Mouse (Mus musculus): ENCODE measurements around the gene Wdr6. TPM values are rescaled to one million over a fixed set of nuclear protein-coding genes. Genes with fewer than 3 reads are reported as not detected.
"Not testable (repeated sequence)": the region's sequence is repeated elsewhere in the genome, so short reads cannot be mapped to it uniquely, and the experiment has no call there.

The Wdr6 gene
- 420 and 427 TPM in 2 replicates for polyA plus RNA-seq (2015; fragmentation: Nextera tagmentation; extraction: Ambion mirVana)

GRCm38 (mm10) chr9:108578545-108579343, at the start of gene Wdr6:
Gene Wdr6 (minus strand): TSS chr9:108578739.
- peak within 1 kb of the TSS; percentile 97 for H3K27ac ChIP-seq (ENCODE audit: low read length)

GRCm38 (mm10) chr9:108628141-108628540, 49.6 kb upstream of the Wdr6 start:
- 85% methylated on average over 4 of the region's 4 CpGs for WGBS

More at GRCm38 (mm10) chr9:108578545-108579343, at the start of gene Wdr6:
- Histone ChIP-seq H3K36me3 (ENCODE audit: control insufficient read depth, insufficient read depth, low read length) (peaks cover 10% of the 10 kb centered on the region), H3K4me1 (ENCODE audit: control insufficient read depth, insufficient read depth, low read length) (peaks cover 47% of the 10 kb centered on the region), H3K9me3 (replicated peaks; ENCODE audit: control insufficient read depth, low read length, poor library complexity, severe bottlenecking) (no peaks in the 10 kb centered on the region), H3K4me2 (ENCODE audit: low read length) (peak within 1 kb of the TSS; percentile 87), H3K4me3 (ENCODE audit: low read depth, low read length) (peak within 1 kb of the TSS; percentile 84), H3K27me3 (ENCODE audit: control insufficient read depth, insufficient read depth, low read depth, low read length) (no peaks in the 10 kb centered on the region), H3K9ac (ENCODE audit: low read depth, low read length) (peak within 1 kb of the TSS; percentile 98)
- 3% methylated on average over 51 of the region's 51 CpGs for WGBS
- peak; percentile 97 for ATAC-seq

GRCm38 (mm10) chr9:108626498-108626897, 48.0 kb upstream of the Wdr6 start:
- no peak for ATAC-seq
- no peak overlapping the region for H3K9ac ChIP-seq (ENCODE audit: low read depth, low read length)
- no peak overlapping the region for H3K4me2 ChIP-seq (ENCODE audit: low read length)

More at GRCm38 (mm10) chr9:108628141-108628540, 49.6 kb upstream of the Wdr6 start:
- Histone ChIP-seq H3K27ac (ENCODE audit: low read length) (no peak overlapping the region), H3K36me3 (ENCODE audit: control insufficient read depth, insufficient read depth, low read length) (no peaks in the 10 kb centered on the region; the same call in 1 of the 2 replicates), H3K9me3 (replicated peaks; ENCODE audit: control insufficient read depth, low read length, poor library complexity, severe bottlenecking) (no peaks in the 10 kb centered on the region), H3K9ac (ENCODE audit: low read depth, low read length) (no peak overlapping the region), H3K4me3 (ENCODE audit: low read depth, low read length) (no peak overlapping the region), H3K4me2 (ENCODE audit: low read length) (no peak overlapping the region), H3K4me1 (ENCODE audit: control insufficient read depth, insufficient read depth, low read length) (no peaks in the 10 kb centered on the region), H3K27me3 (ENCODE audit: control insufficient read depth, insufficient read depth, low read depth, low read length) (no peaks in the 10 kb centered on the region)
- ATAC-seq: no peak

GRCm38 (mm10) chr9:108617301-108617700, 38.8 kb upstream of the Wdr6 start:
- WGBS: 91% methylated on average over 1 of the region's 1 CpGs
- peaks cover 19% of the 10 kb centered on the region for H3K36me3 ChIP-seq (ENCODE audit: control insufficient read depth, insufficient read depth, low read length)

More at GRCm38 (mm10) chr9:108626498-108626897, 48.0 kb upstream of the Wdr6 start:
- no peak overlapping the region for H3K27ac ChIP-seq (ENCODE audit: low read length)
- H3K9me3 ChIP-seq (replicated peaks; ENCODE audit: control insufficient read depth, low read length, poor library complexity, severe bottlenecking): no peaks in the 10 kb centered on the region
- WGBS: 85% methylated on average over 2 of the region's 2 CpGs
- H3K36me3 ChIP-seq (ENCODE audit: control insufficient read depth, insufficient read depth, low read length): no peaks in the 10 kb centered on the region; the same call in 1 of the 2 replicates
- H3K4me1 ChIP-seq (ENCODE audit: control insufficient read depth, insufficient read depth, low read length): no peaks in the 10 kb centered on the region
- H3K27me3 ChIP-seq (ENCODE audit: control insufficient read depth, insufficient read depth, low read depth, low read length): no peaks in the 10 kb centered on the region
- H3K4me3 ChIP-seq (ENCODE audit: low read depth, low read length): no peak overlapping the region

GRCm38 (mm10) chr9:108611488-108611887, 32.9 kb upstream of the Wdr6 start:
- Histone ChIP-seq H3K4me3 (ENCODE audit: low read depth, low read length) (no peak overlapping the region), H3K9me3 (replicated peaks; ENCODE audit: control insufficient read depth, low read length, poor library complexity, severe bottlenecking) (no peaks in the 10 kb centered on the region), H3K36me3 (ENCODE audit: control insufficient read depth, insufficient read depth, low read length) (peaks cover 51% of the 10 kb centered on the region), H3K27me3 (ENCODE audit: control insufficient read depth, insufficient read depth, low read depth, low read length) (no peaks in the 10 kb centered on the region), H3K4me1 (ENCODE audit: control insufficient read depth, insufficient read depth, low read length) (no peaks in the 10 kb centered on the region), H3K4me2 (ENCODE audit: low read length) (no peak overlapping the region), H3K9ac (ENCODE audit: low read depth, low read length) (no peak overlapping the region), H3K27ac (ENCODE audit: low read length) (no peak overlapping the region)
- WGBS: 94% methylated on average over 10 of the region's 10 CpGs
- ATAC-seq: no peak

More at GRCm38 (mm10) chr9:108617301-108617700, 38.8 kb upstream of the Wdr6 start:
- Histone ChIP-seq H3K4me2 (ENCODE audit: low read length) (no peak overlapping the region), H3K9me3 (replicated peaks; ENCODE audit: control insufficient read depth, low read length, poor library complexity, severe bottlenecking) (no peaks in the 10 kb centered on the region), H3K4me1 (ENCODE audit: control insufficient read depth, insufficient read depth, low read length) (no peaks in the 10 kb centered on the region), H3K4me3 (ENCODE audit: low read depth, low read length) (no peak overlapping the region), H3K27ac (ENCODE audit: low read length) (no peak overlapping the region), H3K27me3 (ENCODE audit: control insufficient read depth, insufficient read depth, low read depth, low read length) (no peaks in the 10 kb centered on the region), H3K9ac (ENCODE audit: low read depth, low read length) (no peak overlapping the region)
- ATAC-seq: no peak

GRCm38 (mm10) chr9:108608889-108609288, 30.4 kb upstream of the Wdr6 start:
- Histone ChIP-seq H3K27ac (ENCODE audit: low read length) (no peak overlapping the region), H3K36me3 (ENCODE audit: control insufficient read depth, insufficient read depth, low read length) (peaks cover 49% of the 10 kb centered on the region), H3K27me3 (ENCODE audit: control insufficient read depth, insufficient read depth, low read depth, low read length) (no peaks in the 10 kb centered on the region), H3K9ac (ENCODE audit: low read depth, low read length) (no peak overlapping the region), H3K4me3 (ENCODE audit: low read depth, low read length) (no peak overlapping the region), H3K4me2 (ENCODE audit: low read length) (no peak overlapping the region), H3K4me1 (ENCODE audit: control insufficient read depth, insufficient read depth, low read length) (no peaks in the 10 kb centered on the region), H3K9me3 (replicated peaks; ENCODE audit: control insufficient read depth, low read length, poor library complexity, severe bottlenecking) (no peaks in the 10 kb centered on the region)
- WGBS: 95% methylated on average over 4 of the region's 4 CpGs
- ATAC-seq: no peak

- not testable (repeated sequence) for H3K27me3 ChIP-seq (ENCODE audit: control insufficient read depth, insufficient read depth, low read depth, low read length); ATAC-seq; H3K4me3 ChIP-seq (ENCODE audit: low read depth, low read length); H3K9ac ChIP-seq (ENCODE audit: low read depth, low read length); H3K4me2 ChIP-seq (ENCODE audit: low read length); H3K9me3 ChIP-seq (replicated peaks; ENCODE audit: control insufficient read depth, low read length, poor library complexity, severe bottlenecking); H3K27ac ChIP-seq (ENCODE audit: low read length); H3K4me1 ChIP-seq (ENCODE audit: control insufficient read depth, insufficient read depth, low read length)
- peaks cover 48% of the 10 kb centered on the region for H3K36me3 ChIP-seq (ENCODE audit: control insufficient read depth, insufficient read depth, low read length)
- 95% methylated on average over 5 of the region's 5 CpGs for WGBS
These were observed 29.4 kb upstream of the Wdr6 start for GRCm38 (mm10) chr9:108607929-108608328.

GRCm38 (mm10) chr9:108601986-108602385, 23.4 kb upstream of the Wdr6 start:
- Histone ChIP-seq H3K4me2 (ENCODE audit: low read length) (no peak overlapping the region), H3K9ac (ENCODE audit: low read depth, low read length) (no peak overlapping the region), H3K4me1 (ENCODE audit: control insufficient read depth, insufficient read depth, low read length) (peaks cover 4% of the 10 kb centered on the region), H3K27me3 (ENCODE audit: control insufficient read depth, insufficient read depth, low read depth, low read length) (no peaks in the 10 kb centered on the region), H3K36me3 (ENCODE audit: control insufficient read depth, insufficient read depth, low read length) (peaks cover 14% of the 10 kb centered on the region), H3K27ac (ENCODE audit: low read length) (no peak overlapping the region), H3K4me3 (ENCODE audit: low read depth, low read length) (no peak overlapping the region), H3K9me3 (replicated peaks; ENCODE audit: control insufficient read depth, low read length, poor library complexity, severe bottlenecking) (no peaks in the 10 kb centered on the region)
- no peak for ATAC-seq
- WGBS: 85% methylated on average over 4 of the region's 4 CpGs

GRCm38 (mm10) chr9:108600011-108600410, 21.5 kb upstream of the Wdr6 start:
- WGBS: 49% methylated on average over 2 of the region's 2 CpGs
- no peak overlapping the region for H3K4me2 ChIP-seq (ENCODE audit: low read length)
- no peak overlapping the region for H3K9ac ChIP-seq (ENCODE audit: low read depth, low read length)
- peaks cover 10% of the 10 kb centered on the region for H3K36me3 ChIP-seq (ENCODE audit: control insufficient read depth, insufficient read depth, low read length)
- no peak overlapping the region for H3K27ac ChIP-seq (ENCODE audit: low read length)
- no peak overlapping the region for H3K4me3 ChIP-seq (ENCODE audit: low read depth, low read length)
- no peaks in the 10 kb centered on the region for H3K27me3 ChIP-seq (ENCODE audit: control insufficient read depth, insufficient read depth, low read depth, low read length)
- H3K4me1 ChIP-seq (ENCODE audit: control insufficient read depth, insufficient read depth, low read length): peaks cover 16% of the 10 kb centered on the region
- H3K9me3 ChIP-seq (replicated peaks; ENCODE audit: control insufficient read depth, low read length, poor library complexity, severe bottlenecking): no peaks in the 10 kb centered on the region
- ATAC-seq: no peak
